Mouse (Mus musculus): ENCODE data around the gene Fth1.

The Fth1 gene

DNA sequence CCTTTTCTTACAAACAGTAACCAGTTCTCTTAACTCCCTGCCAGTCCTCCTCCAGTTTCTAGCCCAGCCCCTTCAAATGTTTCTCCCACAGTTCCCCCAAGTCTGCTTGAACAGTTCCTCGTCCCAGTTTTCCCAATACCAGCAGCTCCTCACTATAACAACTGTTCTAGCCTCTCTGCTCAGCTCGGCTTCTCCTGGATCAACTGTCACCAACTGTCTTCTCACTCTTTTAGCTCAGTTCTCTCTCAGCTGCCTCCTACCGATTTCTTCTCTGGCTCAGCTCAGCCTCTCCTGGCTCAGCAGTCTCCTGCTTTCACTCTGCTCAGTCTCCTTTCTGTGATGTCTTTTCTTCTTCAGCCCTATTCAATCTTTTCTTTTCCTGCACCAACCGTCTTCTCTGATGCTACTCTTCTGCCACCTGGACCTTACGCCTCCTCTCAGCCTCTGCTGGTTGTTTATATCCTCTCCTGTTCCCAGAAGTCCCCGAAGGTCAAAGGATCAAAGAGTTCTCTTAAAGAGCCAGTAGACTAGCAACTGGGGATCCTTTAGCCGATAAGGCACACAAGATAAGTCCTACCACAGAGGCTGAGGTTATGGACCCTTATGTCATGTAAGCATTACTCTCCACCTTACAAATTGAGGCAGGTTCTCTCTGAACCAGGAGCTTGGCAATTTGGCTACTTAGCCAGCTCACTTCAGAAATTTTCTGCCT is 16.0 kb upstream of the Fth1 start:
- in situ Hi-C loops (cut with MboI, MseI) = no loop called here

DNA sequence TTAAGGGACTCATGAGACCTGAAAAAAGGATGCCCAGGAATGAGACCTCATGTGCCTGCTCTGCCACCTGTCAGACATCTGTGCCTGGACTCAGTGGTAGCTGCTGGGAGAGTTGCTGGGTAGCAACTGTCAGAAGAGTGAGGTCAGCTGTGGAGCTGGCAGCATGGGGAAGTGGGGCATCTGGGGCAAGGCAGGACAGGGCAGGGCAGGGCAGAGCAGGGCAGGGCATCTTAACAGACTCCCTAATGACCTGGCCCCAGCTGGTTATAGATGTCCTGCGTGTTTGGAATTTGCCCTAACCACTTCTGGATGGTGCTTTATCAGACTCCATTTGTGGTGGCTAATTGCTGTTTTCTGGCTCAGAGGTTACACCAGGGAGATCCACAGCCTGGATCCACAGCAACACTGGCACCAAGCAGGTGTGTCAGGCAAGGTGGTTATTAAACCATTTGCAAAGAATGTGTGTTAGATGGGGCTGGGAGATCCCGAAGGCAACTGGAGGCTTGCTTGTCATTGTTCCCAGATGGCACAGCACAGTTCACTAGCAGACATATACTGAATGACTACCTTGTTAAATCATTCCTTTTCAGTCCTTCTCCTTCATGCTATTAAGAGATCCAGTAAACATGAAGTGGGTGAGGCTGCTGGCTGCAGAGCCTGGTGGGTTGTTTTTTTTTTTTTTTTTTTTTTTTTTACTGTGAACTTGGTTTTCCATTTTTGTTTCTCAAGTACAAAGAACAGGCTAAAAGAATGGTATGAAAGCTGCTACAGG is 14.1 kb upstream of the Fth1 start:
- in situ Hi-C loops (cut with MboI, MseI) = no loop called here

DNA sequence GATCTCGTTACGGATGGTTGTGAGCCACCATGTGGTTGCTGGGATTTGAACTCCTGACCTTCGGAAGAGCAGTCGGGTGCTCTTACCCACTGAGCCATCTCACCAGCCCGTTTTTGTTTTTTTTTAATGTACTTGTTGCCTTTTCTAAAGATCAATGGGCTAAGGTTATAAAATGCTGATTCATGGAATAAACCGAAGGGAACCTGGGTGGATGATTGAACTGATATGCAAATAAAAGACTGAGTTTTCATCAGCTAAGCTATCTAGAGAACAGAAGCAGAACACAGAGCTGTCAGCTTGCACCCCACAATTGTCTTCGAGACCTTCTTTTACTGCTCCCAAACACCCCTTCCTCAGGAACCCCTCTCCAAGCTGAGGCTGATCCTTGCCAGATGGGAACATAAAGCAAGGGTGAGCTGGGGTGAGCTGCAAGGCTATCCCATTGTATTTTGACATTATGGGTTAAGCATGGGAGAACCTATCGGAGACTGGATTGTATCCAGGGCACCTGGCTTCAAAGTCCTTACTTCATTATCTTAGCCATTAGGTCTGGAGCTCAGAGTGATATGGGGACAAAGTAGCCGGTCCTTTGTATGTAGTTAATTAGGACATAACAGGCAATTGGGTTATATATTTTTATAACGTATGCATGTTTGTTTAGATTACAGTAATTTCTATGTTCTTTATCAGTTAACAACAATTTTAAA is 12.2 kb upstream of the Fth1 start:
- in situ Hi-C loops (cut with MboI, MseI) = no loop called here

DNA sequence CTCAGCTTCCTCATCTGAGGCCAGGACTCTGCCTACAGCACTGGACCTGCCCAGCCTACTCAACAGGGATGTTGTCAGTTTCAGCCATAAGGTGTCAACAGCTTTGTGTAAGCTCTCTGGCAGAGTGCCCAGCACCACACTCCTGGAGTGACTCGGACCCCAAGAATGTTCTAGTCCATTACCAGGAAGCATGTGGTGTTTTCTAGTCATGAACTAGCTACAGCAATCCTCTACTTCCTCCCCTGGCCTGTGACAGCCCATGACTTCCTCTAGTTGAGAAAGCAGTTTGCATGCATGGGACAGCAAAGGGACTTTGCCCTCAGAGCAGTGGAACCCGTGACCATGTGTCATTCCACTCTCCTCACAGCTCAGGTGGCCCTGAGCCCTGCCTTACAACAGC is 5.5 kb upstream of the Fth1 start:
- in situ Hi-C loops (cut with MboI, MseI) = loop anchor here (10.0 kb wide), 1 partner anchor 50 kb away; no protein-coding TSS in a partner anchor

DNA sequence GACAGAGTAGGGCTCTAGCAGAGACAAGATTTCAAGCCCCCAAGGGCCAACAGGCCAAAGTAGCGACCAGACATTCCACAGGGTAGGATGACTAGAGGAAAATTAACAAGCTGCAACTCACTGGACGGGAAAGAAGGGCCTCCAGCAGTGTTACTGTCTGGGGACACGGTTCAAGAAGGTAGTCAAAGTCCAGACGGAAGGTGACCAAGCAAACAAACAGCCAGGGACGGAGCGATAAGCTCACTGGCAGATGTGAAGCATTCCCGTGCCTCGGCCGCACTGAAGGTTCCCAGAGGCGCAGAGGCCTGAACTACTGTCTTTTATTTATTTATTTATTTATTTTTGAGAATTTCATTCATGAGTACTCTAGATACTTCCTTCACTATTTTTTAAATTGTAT is 3.3 kb upstream of the Fth1 start:
- in situ Hi-C loops (cut with MboI, MseI) = loop anchor here (10.0 kb wide), 1 partner anchor 52 kb away; no protein-coding TSS in a partner anchor

DNA sequence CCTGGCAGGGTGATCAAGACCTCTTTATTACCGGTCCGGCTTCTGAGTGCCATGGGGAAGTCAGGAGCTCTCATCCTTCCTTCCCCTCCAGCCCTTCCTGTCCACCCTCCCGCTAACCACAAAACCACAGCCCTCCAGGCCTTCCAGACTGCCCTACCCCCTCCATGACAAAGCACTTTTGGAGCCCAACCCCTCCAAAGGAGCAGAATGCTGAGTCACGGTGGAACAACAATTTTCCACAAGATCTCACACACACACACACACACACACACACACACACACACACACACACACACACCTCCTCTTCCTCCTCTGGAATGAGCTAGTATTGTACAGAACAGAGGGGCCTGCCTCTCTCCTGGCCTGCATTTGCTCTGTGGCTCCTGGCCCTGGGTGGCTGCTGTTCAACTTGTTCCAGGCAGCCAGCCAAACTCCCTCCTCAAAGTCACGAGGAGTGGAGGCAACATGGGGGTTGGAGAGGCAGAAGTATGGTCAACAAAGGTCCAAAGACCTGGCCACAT is 1.9 kb upstream of the Fth1 start:
- in situ Hi-C loops (cut with MboI, MseI) = loop anchor here (10.0 kb wide), 1 partner anchor 54 kb away; no protein-coding TSS in a partner anchor

DNA sequence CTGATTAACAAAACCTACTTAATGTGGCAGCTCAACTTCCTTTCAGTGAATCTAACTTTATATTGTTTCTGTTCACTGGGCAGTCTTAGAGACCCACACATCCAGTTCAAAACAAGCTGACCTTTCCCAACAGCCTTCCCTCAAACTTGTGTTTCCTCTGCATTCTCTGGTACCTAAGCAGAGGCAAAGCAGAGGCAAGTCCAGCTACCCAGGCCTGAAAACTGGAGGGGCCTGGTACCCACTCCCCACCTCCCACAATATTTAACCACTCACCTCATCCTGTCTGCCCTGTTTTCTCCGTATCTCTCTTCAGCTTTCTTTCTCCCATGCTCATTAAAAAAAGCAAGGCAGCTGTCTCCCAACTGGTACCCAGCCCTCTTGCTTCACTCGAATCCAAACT is 1.2 kb upstream of the Fth1 start:
- in situ Hi-C loops (cut with MboI, MseI) = loop anchor here (10.0 kb wide), 1 partner anchor 54 kb away; no protein-coding TSS in a partner anchor

DNA sequence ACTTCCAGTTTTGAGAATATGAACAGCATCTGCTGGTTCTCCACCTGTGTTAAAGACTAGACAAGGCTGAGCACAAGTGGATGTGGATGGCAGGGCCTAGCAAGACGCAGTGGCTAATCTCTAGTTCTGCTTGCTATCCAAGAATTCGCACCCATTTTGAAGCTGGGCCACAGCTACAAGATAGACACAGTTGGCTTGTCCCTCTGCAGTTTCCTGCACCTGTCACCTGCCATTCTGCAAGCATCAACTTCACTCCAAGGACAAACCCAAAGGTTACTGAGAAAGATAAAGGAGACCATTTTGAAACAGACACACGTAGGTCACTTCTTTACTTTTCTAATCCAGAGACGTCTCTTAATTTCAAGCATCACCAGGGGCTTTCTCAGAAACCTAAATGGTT is 1.2 kb downstream of the Fth1 start:
- in situ Hi-C loops (cut with MboI, MseI) = no loop called here

DNA sequence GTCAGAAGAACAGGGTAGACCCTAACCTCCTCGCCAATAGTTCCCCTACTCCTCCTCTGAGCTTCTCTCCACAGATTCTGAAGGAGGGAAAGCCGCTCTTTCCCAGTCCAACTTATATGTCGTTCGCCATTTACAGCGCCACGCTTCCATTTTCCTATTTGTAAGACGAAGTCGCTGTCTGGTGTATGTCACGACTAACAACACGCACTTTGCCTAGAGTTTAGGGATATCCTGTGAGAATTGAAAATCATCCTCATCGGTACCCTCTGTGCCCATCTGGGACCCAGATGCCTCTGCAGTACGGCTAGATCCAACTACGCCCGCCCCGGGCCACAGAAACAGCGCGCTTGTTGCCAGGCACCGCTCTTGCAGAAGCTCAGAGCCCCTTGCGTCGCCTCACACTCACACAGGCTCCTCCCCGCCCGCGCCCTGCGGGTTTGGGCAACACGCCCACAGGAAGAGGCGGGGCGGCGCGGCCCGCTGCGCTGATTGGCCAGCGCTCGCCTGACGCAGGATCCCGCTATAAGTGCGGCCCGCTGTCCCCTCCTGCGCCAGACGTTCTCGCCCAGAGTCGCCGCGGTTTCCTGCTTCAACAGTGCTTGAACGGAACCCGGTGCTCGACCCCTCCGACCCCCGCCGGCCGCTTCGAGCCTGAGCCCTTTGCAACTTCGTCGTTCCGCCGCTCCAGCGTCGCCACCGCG is 1.9 kb downstream of the Fth1 start:
- in situ Hi-C loops (cut with MboI, MseI) = no loop called here

DNA sequence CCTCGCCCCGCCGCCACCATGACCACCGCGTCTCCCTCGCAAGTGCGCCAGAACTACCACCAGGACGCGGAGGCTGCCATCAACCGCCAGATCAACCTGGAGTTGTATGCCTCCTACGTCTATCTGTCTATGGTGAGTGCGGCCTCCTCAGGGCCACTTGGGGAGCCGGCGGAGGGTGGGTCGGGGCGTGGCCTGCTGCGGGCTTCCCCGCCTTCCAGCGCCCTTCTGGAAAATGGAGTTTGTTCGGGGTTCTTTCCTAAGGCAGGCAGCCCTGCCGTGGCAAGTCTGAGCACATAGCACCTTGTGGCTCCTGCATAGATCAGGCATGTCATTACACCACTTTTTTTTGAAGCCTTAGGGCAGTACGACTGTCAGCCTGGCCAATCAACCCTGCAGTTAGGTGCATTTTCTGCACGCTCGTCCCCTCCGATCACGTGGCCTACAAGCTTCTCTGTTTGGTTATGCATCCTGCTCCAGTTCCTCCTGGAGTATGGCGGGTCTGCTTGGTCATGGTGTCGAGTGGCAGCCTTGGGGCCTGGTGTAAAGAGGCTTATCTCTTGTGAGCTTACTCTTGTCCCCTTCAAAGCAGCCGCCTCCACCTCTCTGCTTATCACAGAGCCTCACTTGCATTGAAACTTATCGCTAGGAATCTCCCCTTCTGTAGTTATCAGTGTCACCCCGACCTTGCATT is 2.6 kb downstream of the Fth1 start:
- in situ Hi-C loops (cut with MboI, MseI) = no loop called here

DNA sequence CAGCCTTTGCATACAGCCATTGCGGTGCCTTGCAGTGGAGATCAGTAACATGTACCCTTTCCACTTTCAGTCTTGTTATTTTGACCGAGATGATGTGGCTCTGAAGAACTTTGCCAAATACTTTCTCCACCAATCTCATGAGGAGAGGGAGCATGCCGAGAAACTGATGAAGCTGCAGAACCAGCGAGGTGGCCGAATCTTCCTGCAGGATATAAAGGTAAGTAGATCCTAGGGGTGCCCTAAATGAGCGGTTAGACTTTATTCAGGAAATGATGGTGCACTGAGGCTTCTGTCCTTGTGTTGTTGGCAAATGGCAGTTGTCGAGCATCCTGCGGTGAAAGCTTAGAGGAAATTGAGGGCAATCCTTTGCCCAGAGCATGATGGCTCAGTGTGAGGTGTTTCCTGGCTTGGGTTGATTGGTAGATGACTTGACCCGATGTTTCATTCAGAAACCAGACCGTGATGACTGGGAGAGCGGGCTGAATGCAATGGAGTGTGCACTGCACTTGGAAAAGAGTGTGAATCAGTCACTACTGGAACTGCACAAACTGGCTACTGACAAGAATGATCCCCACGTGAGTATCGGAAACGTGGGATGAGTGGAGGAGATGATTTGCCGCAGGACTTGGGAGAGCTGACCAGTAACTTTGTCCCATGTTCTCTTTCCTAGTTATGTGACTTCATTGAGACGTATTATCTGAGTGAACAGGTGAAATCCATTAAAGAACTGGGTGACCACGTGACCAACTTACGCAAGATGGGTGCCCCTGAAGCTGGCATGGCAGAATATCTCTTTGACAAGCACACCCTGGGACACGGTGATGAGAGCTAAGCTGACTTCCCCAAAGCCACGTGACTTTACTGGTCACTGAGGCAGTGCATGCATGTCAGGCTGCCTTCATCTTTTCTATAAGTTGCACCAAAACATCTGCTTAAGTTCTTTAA is 4.0 kb downstream of the Fth1 start:
- in situ Hi-C loops (cut with MboI, MseI) = no loop called here

DNA sequence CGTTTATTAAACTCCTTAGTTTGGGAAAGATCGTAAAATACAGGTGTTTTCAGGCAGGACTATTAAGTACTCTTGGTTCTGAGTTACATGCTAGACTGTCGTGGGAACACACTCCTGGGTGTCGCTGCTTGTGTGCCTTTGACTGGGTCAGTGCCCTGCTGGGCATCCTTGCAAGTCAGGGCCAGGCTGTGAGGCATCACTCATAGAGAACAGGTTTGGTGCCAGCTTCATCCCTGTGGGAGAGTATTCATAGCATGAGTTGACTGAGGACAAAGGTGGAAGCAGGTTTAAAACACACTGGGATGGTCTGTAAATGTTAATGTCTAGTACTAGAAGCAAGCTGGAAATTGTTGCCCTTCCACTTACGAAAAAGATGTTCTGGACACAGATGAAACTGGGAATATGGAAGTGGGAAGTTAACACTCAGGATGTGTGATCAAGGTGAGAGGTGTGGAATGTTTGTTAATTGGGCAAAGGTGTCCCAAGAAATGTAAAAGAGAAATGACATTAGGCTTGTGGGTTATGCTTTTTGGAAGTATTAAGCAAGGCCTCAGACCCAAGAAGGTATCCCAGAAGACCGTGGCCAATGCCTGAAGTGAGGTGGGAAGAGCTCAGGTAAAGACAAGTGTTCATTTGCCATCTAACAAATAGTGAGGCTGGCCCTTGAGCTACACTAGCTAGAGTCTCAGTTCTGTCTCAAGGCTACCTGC is 4.9 kb downstream of the Fth1 start:
- in situ Hi-C loops (cut with MboI, MseI) = no loop called here

DNA sequence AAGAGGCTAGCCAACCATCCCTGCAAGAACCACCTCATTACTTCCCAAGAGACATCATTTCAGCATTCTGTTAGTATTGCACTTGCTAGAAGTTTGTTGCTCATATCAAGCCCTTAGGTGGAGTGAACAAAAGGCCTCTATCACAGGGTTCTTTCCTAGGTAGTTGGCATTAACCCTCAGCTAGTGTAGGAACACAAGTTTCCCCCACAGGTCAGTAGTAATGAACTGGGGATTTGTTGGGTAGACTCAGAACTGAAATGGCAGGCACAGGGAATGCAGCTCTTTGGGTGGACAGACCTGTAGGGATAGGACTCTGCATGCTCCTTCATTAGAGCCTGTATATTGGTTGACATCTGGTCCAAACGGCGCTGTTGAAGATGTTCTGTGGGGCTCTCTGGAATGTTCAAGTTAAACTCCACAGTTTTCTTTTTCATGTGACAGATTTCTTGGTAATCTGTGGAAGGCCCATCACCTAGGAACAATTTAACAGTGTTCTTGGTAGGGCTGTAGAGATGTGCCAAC is 5.6 kb downstream of the Fth1 start:
- in situ Hi-C loops (cut with MboI, MseI) = no loop called here

DNA sequence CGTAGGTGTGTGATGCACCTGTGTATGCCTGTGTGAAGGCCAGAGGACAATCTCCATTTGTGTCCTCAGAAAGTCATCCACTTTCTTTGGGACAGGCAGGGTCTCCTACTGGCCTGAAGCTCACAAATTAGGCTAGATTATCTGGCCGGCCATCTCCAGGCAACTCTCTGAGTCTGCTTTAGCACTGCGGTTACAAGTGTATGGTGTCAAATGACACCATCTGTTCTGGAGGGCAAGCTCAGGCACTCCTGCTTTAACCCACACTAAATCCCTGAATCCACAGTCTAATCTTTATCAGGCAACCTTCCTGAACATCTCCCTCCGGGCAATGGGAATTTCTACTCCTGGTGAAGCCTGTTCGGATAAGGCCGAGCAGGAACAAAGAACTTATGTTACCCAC is 6.8 kb downstream of the Fth1 start:
- in situ Hi-C loops (cut with MboI, MseI) = no loop called here

DNA sequence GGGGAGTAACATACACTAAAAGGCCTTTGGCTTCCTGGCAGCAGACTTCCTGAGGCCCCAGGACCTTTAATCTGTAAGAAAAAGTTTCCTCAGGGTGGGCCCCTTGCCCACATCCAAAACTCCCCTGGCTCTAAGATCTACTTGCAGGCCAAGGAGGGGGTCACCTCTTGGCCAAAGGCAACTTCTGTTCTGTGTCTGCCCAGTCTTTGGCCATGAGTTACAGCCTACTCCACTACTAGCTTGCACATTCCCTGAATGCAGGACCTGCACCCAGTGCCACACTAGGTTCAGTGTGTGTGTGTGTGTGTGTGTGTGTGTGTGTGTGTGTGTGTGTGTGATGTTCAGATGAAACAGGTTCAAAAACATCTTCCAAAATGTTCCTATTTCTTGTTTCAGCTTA is 7.2 kb downstream of the Fth1 start:
- in situ Hi-C loops (cut with MboI, MseI) = no loop called here

DNA sequence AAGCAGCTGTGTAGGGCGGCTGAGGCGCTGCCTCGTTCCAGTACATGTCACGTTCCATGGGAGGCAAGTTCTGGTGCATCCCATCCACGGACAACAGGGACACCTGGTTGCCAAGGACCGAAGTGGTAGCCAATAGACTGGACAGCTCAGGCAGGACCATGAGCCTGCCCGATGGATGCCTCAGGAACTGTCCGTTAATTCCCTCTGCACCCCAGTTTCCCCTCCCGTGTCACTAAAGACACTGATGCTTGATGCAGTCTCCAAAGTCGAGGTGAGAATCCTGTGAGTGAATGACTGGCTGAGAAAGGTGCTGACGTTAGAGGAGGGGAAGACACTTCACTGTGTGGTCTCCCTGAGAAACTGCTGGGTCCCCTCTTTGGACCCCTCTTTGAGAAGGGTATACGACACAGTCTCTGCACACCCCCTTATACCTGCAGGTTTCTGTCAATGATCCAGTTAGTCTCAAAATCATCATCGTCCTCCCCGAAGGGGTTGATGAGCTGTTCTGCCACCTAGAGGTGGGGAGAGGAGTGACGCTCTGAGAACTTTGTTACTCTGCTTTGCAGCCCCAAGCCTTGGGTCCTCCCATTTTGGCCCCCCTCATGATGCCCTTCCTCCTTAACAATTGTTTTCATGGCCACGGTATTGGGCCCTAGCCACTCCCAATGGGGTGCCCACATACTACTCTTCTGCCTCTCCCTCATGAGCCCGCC is 8.9 kb downstream of the Fth1 start:
- in situ Hi-C loops (cut with MboI, MseI) = no loop called here

DNA sequence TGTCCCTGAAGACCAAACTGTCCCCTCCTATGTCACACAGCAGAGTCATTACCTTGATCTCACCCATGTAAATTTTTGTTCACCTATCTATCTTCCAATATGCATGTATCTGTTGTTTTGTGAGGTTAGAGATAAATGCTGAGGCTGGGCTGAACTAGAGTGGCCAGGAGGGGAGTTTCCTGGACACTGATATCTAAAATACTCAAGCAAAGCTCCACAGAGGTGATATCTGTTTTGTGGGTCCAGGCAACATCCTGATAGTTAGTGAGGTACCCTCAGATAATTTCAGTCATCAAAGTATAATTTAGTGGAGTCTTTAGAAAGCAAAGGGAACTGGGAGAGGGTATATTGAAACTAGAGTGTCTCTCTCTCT is 9.5 kb downstream of the Fth1 start:
- in situ Hi-C loops (cut with MboI, MseI) = loop anchor here (5.0 kb wide), 3 partner anchors 47 to 107 kb away; no protein-coding TSS in a partner anchor

DNA sequence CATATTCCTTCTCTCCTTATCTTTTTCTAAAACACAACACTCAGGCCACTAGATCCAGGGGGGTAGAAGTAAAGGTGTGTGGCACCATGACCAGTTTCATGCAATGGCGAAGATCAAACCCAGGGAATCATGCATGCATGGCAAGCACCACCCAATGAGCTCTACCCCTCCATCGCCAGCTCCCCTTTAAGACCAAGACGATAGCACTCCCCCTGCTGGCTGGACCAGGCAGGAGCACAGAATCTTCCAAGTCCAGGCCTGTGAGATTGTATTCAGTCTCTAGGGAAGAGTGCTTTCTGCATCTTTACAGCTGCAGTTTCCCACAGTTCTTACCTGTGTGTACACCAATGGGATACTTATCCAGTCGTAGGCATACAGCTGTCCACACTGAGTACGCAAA is 10.9 kb downstream of the Fth1 start:
- in situ Hi-C loops (cut with MboI, MseI) = loop anchor here (5.0 kb wide), 3 partner anchors 46 to 106 kb away; no protein-coding TSS in a partner anchor

Measured in T-helper 2 cell (primary cell).